Mouse (Mus musculus) NIH3T3 (cell line): ENCODE measurements at regions not wholly inside any gene's neighbourhood (a gene's known extent, or its start where the extent isn't known, plus 50 kb on each side); places are given as distances from the start of the nearest gene placed in this dataset.

Experiments used
- DNase-seq: peaks from one replicate; pipeline ENCODE4 v3.0.0-alpha.2; 2012; ENCODE audit warnings: low read depth

DNA sequence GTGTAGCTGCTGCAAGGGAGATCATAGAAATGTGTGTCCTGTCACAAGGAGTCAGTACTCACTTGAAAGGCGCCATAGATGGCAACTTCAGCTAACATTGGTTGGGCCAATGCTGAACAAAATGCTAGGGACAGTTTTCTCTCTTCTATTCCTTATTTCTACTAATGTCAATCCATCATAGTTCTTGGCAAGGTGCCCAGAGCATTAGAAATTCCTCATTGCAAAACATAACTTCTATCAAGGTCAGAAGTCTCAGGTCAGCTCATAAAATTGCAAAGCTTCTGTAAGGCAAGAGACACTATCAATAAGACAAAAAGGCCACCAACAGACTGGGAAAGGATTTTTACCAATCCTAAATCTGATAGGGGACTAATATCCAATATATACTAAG lies 106.3 kb downstream of the D1Ertd622e start:
- peak; percentile 34 for DNase-seq

DNA sequence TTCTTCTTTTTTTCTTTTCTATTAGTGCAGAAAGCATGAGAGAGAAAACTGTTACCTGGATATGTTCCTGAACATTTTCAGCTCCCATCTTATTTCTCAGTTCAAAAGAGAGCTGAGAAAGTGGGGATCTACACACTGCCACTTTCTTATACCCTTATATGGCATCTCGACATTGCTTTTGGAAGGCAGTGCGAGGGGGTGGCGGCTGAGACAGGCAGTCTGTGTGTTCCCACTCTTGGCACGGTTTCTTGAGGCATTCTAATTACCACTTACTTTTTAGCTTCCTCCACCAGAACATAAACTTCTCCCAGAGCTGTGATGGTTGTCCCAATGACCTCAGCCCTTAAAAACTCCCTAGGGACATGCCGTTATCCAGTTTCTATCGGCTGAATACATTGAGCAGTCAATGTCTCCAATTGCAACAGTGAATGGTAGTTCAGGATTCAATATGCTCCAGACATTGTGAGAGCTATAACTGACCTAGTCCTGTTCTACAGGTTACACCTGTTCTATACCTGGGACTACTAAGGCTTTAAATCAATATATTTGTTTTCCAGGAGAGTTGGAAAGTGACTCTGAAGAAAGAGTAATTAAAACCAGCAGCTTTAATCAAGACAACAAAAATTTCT lies 106.8 kb downstream of the D1Ertd622e start:
- DNase-seq, result no peak

DNA sequence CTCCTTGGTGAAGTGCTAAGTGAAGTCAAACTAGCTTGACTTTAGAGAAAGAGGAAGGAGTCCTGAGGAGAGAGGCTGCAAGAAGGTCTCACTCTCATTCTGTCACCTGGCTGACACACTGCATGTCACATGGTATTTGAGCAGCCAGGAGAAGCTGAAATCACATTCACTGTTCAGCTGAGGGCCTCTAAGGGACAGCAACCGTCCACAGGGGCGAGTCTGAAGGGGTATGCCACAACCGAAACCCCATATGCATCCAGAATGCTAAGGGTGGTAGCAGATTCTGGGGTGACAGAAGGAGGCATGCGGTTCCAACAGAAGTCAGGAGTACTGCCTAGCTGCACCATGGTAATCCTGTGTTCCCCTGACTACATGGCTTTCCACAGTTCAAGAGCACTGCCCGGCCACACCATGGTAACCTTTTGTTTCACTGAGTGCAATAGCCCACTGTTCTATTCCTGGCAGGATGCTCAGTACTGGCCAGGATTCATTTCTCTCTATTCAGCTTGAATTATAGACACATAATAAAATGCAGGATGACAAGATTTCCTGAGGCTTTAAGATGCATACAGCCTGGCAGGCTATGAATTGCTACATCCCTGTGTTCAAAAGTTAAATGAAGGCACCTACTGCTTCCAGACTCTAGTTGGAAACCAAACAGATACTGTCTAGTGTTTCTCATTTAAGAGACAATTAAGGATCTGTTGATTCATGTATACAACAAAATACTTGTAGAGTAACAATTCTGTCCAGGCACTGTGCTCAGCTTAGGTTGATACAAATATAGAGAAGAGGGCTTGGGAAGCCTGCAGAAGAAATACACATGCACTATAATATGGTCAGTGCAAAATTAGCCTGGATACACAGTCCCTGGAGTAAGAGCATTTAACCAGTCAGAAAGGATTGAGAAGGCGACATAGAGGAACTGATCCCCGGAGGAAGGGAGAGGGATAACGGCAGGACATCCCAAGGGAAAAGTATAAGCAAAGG lies 108.1 kb downstream of the D1Ertd622e start:
- no peak for DNase-seq

DNA sequence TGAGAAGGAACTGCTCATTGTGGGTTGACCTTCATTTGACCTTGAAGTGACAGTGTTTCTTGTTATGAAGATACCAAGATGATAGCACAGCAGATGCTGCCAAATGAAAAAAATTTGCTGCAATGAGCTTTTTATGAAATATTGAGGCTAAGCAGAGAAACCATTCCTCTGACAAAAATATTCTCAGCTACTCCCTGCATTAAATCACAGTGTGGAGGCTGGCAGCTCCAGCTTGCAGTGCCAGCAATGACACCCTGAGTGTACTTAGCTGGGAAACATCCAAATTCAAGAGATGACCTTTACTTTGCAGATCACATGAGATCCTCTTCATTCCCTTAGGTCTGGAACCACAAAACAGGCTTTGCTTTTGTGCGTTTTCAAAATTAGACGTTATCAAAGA lies 109.0 kb downstream of the D1Ertd622e start:
- DNase-seq, result no peak

DNA sequence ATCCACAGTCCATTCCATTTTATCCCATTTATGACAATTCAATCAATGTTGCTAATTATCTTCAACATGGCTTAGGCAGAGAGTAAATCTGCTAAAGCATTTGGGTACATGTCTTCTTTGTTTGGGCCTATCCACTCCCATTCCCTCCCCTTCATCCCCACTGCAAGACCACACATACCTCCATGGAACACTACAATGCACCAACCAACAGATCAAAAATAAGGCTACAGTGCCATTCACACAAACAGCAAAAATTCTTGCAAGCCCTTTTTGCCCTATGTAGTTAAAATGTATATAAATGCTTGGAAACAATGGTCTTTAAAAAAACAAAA lies 120.7 kb downstream of the D1Ertd622e start:
- no peak for DNase-seq

DNA sequence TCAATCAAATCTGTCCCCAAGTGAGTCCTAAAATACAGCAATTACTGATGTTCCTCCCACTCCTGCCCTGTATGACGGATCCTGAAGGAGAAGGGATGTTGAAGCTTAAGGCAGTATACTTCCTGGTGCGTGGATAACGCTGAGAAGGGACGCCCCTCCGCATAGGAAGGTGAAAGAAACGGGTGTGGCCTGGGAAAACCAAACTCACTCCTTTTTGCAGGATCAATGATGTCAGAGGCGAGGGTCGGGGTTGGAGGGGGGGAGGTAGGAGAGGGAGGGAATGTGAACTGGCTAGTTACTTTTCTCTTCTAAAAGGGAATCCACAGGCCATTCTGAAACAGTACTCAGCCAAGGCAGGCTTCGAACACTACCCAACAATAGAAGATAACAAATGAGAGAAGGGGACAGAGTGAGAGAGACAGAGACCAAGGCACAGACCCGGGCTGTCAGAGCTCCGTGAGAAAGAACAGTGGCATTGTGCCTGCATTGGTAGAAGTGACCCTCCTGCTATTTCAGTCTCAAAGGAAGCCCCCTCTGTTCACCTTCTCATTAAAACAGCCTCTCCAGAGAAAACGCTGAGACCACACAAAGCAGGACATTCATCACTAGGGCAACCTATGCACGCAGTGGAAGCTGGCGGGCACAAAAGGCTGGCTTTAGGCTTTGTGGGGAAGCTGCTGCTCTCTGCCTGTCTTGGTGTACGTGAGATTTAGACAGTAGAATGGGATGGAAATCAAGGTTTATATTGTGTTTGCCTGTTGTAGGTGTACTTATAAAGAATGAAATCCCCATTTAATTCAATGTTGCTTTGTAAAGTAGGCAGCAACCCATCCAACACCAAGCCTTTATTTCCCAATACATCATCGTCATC lies 121.3 kb downstream of the D1Ertd622e start:
- DNase-seq, result no peak

DNA sequence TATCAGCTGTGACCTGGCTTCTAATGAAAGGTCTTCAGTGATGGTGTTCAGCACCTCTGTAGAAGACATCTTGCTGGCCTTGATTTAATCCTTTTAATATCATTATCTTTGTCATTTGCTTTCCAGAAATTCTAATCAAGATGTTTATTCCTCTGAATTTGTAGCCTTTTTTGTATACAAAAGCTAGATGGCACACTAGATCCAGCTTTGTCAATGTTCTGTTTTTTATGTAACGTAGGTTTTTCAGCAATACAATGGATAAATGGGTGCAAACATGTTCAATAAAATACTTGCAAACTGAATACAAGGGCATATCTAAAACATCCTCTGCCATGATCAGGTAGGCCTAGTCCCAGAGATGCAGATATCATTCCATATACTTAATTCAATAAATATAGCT lies 165.0 kb downstream of the D1Ertd622e start:
- peak; percentile 34 for DNase-seq

DNA sequence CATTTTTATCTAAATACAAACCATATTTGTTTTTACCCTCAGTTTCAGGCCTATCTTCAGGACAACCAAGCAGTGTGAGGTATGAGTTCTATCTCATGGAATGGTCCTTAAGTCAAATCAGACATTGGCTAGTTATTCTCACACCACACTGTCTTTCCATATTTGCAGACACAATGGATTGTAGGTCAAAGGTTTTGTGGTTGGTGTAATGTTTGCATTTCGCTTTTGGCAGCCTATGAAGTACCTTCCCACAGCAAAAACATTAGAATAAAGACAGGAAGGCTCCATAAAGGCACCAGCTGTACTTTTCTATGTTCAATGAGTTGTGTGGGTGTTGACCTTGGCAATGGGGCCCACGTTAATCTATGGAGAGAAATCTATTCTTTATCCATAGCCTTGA lies 182.0 kb downstream of the D1Ertd622e start:
- no peak for DNase-seq
